Mouse (Mus musculus) neutrophil, adult 5-6 weeks (primary cell): ENCODE data around the gene Btbd9. TPM values are rescaled to one million over a fixed set of nuclear protein-coding genes. Genes with fewer than 3 reads are reported as not detected.

ENCODE experiments used
- ATAC-seq: fragments of 151-379, 151-347 bp; 2 replicates; pipeline ENCODE4 v1.8.0; 2017; ENCODE audit warnings: mild to moderate bottlenecking, moderate TSS enrichment; ENCODE audit not compliant: insufficient number of reproducible peaks, poor library complexity, low FRiP score, severe bottlenecking; ENCODE audit errors: extremely low read depth
- total RNA-seq: library from RNA; stranded (forward); fragments of 200-1000 nt; gene quantifications from 2 replicates; pipeline ENCODE4 v1.2.3, GENCODE M21; 2017

Gene Btbd9
- 35.9 and 37.0 TPM in 2 replicates for total RNA-seq

GRCm38 (mm10) chr17:30575941-30576773, at the start of gene Btbd9:
TSS of gene Btbd9 (minus strand) at chr17:30576488.
- ATAC-seq, result peak; percentile 87

- peak; percentile 70 for ATAC-seq
These were observed 47.8 kb upstream of the Btbd9 start, which contains the start of gene Dnah8 for GRCm38 (mm10) chr17:30624132-30624531. TSS of gene Dnah8 (plus strand) at chr17:30624354.

- ATAC-seq, result no peak
These were observed 46.9 kb upstream of the Btbd9 start for GRCm38 (mm10) chr17:30623200-30623599.

GRCm38 (mm10) chr17:30621450-30621849, 45.2 kb upstream of the Btbd9 start:
- ATAC-seq, result no peak

DNA sequence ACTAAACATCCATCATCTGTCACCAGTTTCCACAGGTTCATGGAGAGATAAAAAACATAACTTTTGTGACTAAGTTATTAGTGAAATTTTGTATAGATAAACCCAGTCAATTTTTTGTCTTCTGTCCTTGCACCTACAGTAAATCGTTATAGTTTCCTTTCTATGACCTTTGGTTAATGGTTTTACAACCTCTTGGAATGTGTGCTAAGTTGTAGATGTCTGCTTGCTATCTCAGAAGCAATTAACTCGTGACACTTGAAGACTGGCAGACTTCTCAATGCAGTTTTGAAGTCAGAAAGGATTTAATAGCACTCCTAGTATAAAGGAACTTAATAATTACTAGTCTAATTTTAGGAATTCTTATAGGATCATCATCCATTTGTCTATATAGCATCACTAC, 44.3 kb upstream of the Btbd9 start:
- no peak for ATAC-seq

GRCm38 (mm10) chr17:30619153-30619552, 42.9 kb upstream of the Btbd9 start:
- ATAC-seq, result no peak

DNA sequence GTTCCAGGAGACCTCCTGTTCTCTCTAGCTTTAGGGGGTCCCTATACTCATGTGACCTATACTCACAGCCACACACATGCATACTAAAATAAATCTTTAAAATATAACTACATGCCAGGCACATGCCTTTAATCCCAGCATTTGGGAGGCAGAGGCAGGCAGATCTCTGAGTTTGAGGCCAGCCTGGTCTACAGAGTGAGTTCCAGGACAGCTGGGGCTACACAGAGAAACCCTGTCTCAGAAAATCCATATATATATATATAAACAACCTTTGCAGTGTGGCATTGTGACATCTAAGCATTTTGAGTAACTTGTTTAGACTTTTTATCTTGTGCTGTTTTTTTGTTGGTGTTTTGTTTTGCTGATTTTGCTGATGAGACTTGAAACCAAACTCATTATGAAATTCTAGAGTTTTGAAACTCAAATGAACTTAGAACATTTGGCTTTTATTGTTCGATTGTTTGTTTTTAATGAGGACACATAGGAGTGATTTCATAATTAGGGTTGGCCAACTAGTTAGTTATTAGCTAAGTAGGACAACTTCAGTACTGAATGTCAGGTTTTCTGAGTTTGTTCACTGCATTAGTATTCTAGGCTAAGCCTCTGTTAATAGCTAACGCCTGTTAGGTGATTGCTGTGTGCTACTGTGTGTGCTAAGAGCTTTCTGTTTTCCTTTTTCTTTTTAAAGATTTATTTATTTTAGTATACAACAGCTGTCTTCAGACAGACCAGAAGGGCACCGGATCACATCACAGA, 42.0 kb upstream of the Btbd9 start:
- no peak for ATAC-seq

- no peak for ATAC-seq
These were observed 39.9 kb upstream of the Btbd9 start for GRCm38 (mm10) chr17:30616203-30616602.

GRCm38 (mm10) chr17:30613350-30613749, 37.1 kb upstream of the Btbd9 start:
- ATAC-seq, result no peak

DNA sequence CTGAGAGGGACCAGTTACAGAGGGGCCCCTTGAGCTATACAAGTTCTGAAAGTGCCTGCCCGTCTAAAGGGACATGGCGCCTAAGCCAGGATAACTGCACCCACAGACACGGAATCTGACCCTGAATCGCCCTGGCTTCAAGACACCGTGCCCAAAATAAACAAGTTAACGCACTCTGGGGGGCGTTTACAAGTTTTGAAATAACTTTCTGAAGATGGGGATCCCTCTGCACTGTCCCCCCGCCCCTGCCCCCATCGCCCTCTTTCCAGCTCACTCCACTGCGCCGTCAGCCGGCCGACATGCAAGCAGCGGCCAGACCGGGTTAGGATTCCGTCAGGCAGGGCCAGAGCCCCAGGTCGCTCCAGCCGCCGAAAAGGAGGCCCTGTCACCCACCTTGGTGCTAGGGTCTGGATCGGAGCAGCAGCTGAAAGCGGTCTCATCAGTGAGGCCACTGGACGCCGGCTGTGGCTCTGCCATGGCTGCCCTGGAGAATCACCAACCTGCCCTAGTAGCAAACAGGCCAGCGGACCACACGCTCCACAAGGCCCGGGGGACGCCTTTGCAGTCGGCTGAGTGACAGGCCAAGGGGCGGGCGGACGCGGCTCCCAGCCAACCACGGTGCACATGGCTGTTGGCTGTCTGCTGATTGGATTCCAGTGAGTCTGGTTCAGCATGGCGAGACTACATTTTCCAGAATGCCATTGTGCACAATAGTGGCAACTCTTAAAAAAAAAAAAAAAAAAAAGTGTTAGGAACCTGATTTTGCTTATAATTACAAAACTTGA, 36.0 kb upstream of the Btbd9 start:
- ATAC-seq, result peak; percentile 100

GRCm38 (mm10) chr17:30611221-30612074, 35.2 kb upstream of the Btbd9 start:
- ATAC-seq, result no peak

- ATAC-seq, result no peak
These were observed 34.5 kb upstream of the Btbd9 start for GRCm38 (mm10) chr17:30610739-30611138.

DNA sequence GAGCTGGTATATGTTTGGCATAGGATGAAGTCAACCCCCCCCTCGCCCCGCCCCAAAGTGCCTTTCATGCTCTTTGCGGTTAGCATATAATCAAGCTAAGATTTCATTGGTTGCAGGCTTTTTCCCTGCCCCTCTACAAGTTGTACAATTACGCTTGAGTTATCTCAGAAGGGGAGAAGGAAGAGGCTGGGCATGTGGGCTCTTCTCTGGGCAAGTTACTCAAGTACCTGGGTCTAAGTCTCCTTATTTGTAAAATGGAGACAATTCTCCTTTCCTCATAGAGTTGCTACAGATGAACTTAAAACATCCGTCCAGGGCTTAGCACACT, 33.7 kb upstream of the Btbd9 start:
- ATAC-seq, result no peak

GRCm38 (mm10) chr17:30609305-30609979, 33.2 kb upstream of the Btbd9 start:
- no peak for ATAC-seq

DNA sequence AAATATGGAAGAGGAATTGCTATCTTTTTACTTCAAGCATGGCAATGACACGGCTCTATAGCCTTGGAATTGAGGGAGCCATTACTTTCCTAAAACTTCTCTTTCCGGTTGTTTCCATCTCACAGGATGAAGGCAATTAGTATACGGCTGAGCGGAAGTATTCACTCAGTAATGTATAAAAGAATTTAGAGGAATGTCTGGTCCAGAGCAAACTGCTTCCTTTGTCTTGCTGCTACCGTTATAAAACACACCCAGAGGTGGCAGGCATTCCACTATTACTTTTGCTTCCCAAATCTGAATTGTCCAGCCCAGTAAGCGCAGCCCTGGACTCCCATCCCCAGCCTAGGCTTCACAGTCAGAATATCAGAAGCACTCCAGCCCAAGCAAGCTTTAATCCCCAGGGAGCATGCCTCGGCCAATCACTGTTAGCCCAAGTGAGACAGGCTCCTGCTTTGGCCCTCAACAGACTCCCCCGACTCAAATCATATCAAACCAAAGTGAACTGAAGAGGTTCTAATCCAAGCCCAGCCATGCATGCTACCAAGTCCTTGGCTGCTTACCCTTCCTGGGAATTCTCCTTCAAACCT, 31.7 kb upstream of the Btbd9 start:
- ATAC-seq, result no peak

DNA sequence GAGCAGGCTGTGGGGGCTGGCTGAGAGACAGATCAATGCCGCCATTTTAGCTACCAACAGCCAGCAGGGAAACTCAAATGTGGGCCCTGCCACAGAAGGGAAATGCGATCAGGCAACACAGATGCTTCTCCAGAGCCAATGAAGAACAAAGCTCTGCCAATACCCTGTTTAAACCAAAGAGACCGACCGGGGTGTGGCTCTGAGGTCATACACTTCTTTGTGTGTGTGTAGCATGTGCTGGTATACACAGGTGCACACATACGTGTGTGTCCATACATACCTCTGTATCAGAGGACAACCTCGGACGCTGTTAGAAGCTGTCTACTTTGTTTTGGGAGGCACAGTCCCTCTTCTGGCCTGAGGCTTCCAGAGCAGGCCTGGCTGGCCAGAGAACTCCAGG, 31.0 kb upstream of the Btbd9 start:
- no peak for ATAC-seq

DNA sequence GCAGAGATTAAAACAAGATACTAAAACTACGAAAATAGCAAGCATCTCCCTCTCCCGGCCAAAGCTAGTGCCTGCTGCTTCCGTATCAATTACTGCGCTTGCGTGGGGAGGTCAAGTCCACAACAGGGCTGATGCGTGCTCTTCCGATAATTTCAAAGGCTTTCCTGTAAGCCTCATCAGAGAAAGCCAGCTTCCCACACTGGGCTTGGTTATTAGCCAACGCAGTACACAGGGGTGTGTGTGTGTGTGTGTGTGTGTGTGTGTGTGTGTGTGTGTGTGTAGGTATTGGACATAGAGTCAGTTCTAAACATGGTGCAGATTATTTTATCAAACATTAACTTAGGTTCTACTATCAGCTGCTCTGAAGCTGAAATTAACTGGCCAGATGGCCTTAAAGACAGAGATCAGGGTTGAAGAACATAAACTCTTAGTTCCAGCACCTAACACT, 30.4 kb upstream of the Btbd9 start:
- ATAC-seq, result no peak

DNA sequence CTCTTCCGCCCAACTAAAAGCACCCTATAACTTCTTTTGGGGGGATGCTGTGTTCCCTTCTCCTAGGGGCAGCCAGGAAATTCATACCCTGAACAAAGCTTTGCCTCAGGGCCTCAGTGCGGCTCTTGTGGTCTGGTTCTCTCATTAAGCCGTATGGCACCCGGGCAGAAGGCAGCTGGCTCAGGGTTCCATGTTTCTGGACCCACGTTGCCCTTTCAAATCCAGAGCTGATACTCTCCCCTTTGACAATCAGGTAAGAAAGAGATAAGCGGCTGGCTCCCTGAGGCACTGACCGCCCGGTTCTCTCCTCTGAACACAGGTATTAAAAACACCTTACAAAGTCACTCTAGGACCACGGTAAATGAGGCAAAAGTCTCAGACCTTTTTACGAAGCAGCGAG, 29.9 kb upstream of the Btbd9 start:
- ATAC-seq, result no peak
